Mouse (Mus musculus) ES-E14 (cell line): Measurements from ENCODE around the gene Pigg.

Experiments used
- CHD2 ChIP-seq: IDR thresholded peaks from 2 replicates; pipeline ENCODE4 v1.6.1; 2014; ENCODE audit warnings: mild to moderate bottlenecking, low read depth, low read length, inconsistent platforms
- HCFC1 ChIP-seq: IDR thresholded peaks from 2 replicates; pipeline ENCODE4 v1.6.1; 2012; ENCODE audit warnings: low read length, inconsistent platforms, borderline replicate concordance; ENCODE audit not compliant: insufficient read depth
- MAFK ChIP-seq: IDR thresholded peaks from 2 replicates; pipeline ENCODE4 v1.6.1; 2014; ENCODE audit warnings: mild to moderate bottlenecking, low read depth, low read length, inconsistent platforms; ENCODE audit not compliant: insufficient read depth
- ZC3H11A ChIP-seq: IDR thresholded peaks from 2 replicates; pipeline ENCODE4 v1.6.1; 2012; ENCODE audit warnings: low read depth, mild to moderate bottlenecking, inconsistent platforms, low read length, borderline replicate concordance

DNA sequence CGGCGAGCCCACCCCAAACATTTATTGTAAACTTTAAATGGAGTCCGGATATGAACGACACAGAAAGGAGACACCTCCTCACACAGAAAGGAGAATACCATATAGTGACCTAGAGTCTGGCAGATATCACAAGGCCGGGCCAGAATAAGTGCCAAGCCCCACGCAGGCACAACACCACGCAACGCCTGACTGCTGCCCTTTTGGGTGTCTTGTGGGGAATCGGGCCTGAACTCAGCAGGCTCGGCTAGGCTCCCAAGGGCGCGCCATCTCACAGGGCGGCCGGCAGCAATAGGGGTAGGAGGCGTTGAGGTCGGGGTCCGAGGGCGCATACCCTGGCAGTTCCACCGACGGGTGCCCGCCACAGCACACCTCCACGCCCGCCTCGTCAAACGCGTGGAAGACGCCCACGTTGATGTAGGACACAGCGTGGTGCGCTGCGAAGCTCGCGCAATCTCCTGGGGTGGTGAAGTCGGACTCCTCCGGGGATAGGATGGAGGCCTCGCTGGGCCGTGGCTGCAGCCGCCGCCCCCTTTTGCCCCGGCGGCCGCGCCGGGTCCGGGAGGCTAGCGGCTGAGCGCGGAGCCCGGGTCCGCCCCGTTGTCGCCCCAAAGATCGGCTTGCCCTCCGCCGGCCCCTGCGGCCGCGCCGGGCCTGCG lies 54.0 kb downstream of the Pigg start:
- TF ChIP-seq MAFK (no peak), CHD2 (no peak), HCFC1 (no peak), ZC3H11A (no peak)
